Mouse (Mus musculus) layer of hippocampus, adult 2 months (tissue): ENCODE results near the gene Otos. TPM values are rescaled to one million over a fixed set of nuclear protein-coding genes. Genes with fewer than 3 reads are reported as not detected.
A peak's percentile ranks its signal among the peaks of the same experiment; 100 is the strongest.

ENCODE experiments used
- DNase-seq, 2 experiments: peaks; one replicate each; pipeline ENCODE4 v3.0.0; 2022; ENCODE audit warnings: low spot score in 2 of 2
- H3K27ac ChIP-seq: fragments of 200-600 bp; 2 replicates; pipeline ENCODE4 v1.8.1; 2022
- H3K4me3 ChIP-seq: fragments of 200-600 bp; 2 replicates; pipeline ENCODE4 v1.8.1; 2022; ENCODE audit warnings: mild to moderate bottlenecking
- CTCF ChIP-seq: fragments of 200-600 bp; conservative IDR thresholded peaks from 2 replicates; pipeline ENCODE4 v1.8.1; 2022; ENCODE audit warnings: antibody characterized with exemption, mild to moderate bottlenecking, moderate library complexity
- total RNA-seq, 2 experiments: library from RNA; stranded (reverse); gene quantifications; 2 replicates each; pipeline ENCODE4 v1.2.3; 2021

The Otos gene
- total RNA-seq, 2 experiments from 2014 or later: 0.61 to 1.2 TPM

GRCm38 (mm10) chr1:92669430-92669829, 20.8 kb upstream of the Otos start:
- H3K27ac ChIP-seq: no peak overlapping the region

GRCm38 (mm10) chr1:92667106-92667505, 18.5 kb upstream of the Otos start:
- H3K4me3 ChIP-seq: no peak overlapping the region
- no peak overlapping the region for H3K27ac ChIP-seq
- DNase-seq: no peak
- no peak for TF ChIP-seq CTCF

More at GRCm38 (mm10) chr1:92669430-92669829, 20.8 kb upstream of the Otos start:
- no peak for TF ChIP-seq CTCF
- no peak overlapping the region for H3K4me3 ChIP-seq
- DNase-seq: no peak

- no peak overlapping the region for H3K27ac ChIP-seq
- no peak for TF ChIP-seq CTCF
- no peak for DNase-seq
Observed at GRCm38 (mm10) chr1:92659392-92659791, 10.8 kb upstream of the Otos start.

GRCm38 (mm10) chr1:92657025-92657820, 8.6 kb upstream of the Otos start:
- no peak for TF ChIP-seq CTCF
- H3K27ac ChIP-seq: no peak overlapping the region
- H3K4me3 ChIP-seq: no peak overlapping the region
- no peak for DNase-seq

More at GRCm38 (mm10) chr1:92659392-92659791, 10.8 kb upstream of the Otos start:
- no peak overlapping the region for H3K4me3 ChIP-seq

- Histone ChIP-seq H3K4me3 (no peak overlapping the region), H3K27ac (no peak overlapping the region)
- no peak for TF ChIP-seq CTCF
- DNase-seq: no peak
Observed at GRCm38 (mm10) chr1:92654676-92655075, 6.0 kb upstream of the Otos start.

- Histone ChIP-seq H3K4me3 (no peak overlapping the region), H3K27ac (no peak overlapping the region)
- DNase-seq: no peak
- TF ChIP-seq CTCF: no peak
Observed at GRCm38 (mm10) chr1:92653179-92653578, 4.5 kb upstream of the Otos start.

- H3K27ac ChIP-seq: peak overlapping the region; percentile 51; the same call in 1 of the 2 replicates
- H3K4me3 ChIP-seq: no peak overlapping the region
- no peak for DNase-seq
- TF ChIP-seq CTCF: no peak
Observed at GRCm38 (mm10) chr1:92651467-92651866, 2.8 kb upstream of the Otos start.

GRCm38 (mm10) chr1:92648197-92648596, 444 bp downstream of the Otos start:
- Histone ChIP-seq H3K27ac (no peak overlapping the region), H3K4me3 (no peak overlapping the region)
- DNase-seq: no peak
- TF ChIP-seq CTCF: no peak

GRCm38 (mm10) chr1:92647752-92648151, 889 bp downstream of the Otos start:
- 0 out of 2 replicates have a peak overlapping the region, but pooled peaks have one; percentile 2 for H3K27ac ChIP-seq
- TF ChIP-seq CTCF: peak; percentile 96
- DNase-seq: peak; percentile 72 to 84
- H3K4me3 ChIP-seq: peak overlapping the region; percentile 24; the same call in 1 of the 2 replicates

GRCm38 (mm10) chr1:92647026-92647425, 1.6 kb downstream of the Otos start:
- no peak for TF ChIP-seq CTCF
- Histone ChIP-seq H3K27ac (no peak overlapping the region), H3K4me3 (no peak overlapping the region)
- DNase-seq: no peak

GRCm38 (mm10) chr1:92646601-92647000, 2.0 kb downstream of the Otos start:
- no peak overlapping the region for H3K4me3 ChIP-seq
- H3K27ac ChIP-seq: no peak overlapping the region
- no peak for DNase-seq
- TF ChIP-seq CTCF: no peak

- TF ChIP-seq CTCF: no peak
- DNase-seq: no peak
- no peak overlapping the region for H3K4me3 ChIP-seq
- no peak overlapping the region for H3K27ac ChIP-seq
Observed at GRCm38 (mm10) chr1:92646111-92646510, 2.5 kb downstream of the Otos start.

- no peak for TF ChIP-seq CTCF
Observed at GRCm38 (mm10) chr1:92644916-92645315, 3.7 kb downstream of the Otos start.

GRCm38 (mm10) chr1:92643691-92644090, 5.0 kb downstream of the Otos start:
- DNase-seq: no peak
- no peak for TF ChIP-seq CTCF
- Histone ChIP-seq H3K27ac (no peak overlapping the region), H3K4me3 (no peak overlapping the region)

More at GRCm38 (mm10) chr1:92644916-92645315, 3.7 kb downstream of the Otos start:
- no peak overlapping the region for H3K4me3 ChIP-seq
- H3K27ac ChIP-seq: no peak overlapping the region
- DNase-seq: no peak
